Mouse (Mus musculus) left cerebral cortex, adult 11 months (tissue): Measurements from ENCODE around the gene Emx1.

Source experiments
- DNase-seq: peaks from one replicate; pipeline ENCODE4 v3.0.0; 2022; ENCODE audit warnings: low spot score

Gene Emx1

DNA sequence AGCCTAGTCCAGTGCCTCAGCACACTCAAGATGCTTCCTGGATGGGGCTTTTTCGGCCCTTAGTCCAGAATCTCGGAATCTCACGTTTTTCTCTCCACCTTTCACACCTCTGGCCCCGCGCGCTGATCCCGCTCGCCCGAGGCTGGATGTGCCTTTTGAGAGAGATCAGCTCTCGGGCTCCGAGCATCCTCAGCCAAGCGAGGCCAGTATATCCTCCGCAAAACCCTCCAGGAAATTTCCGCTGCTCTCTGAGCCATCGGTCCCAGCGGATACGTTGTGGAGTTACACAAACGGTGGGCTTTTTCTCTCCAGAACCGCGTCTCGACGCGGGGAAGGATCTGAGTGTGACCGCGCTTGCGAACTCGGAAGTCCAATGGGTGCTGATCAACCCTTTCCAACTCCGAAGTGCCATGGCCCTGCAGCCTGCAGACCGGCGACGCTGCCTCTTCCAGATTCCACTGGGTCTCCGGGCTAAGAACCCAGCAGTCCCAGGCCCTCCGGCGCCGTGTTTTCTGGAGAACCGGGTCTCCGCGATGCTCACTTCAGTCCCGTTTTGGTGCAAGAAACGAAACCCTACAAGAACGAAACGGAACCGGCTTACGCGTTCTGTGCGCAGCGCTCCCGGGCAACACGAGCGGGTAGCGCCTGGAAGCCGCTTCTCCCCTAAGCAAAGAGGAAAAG lies 2.8 kb downstream of the Emx1 start:
- DNase-seq = no peak

GRCm38 (mm10) chr6:85190671-85191070 lies 3.4 kb downstream of the Emx1 start:
- no peak for DNase-seq

- DNase-seq = no peak
Measured at GRCm38 (mm10) chr6:85191751-85192440, 4.7 kb downstream of the Emx1 start.

DNA sequence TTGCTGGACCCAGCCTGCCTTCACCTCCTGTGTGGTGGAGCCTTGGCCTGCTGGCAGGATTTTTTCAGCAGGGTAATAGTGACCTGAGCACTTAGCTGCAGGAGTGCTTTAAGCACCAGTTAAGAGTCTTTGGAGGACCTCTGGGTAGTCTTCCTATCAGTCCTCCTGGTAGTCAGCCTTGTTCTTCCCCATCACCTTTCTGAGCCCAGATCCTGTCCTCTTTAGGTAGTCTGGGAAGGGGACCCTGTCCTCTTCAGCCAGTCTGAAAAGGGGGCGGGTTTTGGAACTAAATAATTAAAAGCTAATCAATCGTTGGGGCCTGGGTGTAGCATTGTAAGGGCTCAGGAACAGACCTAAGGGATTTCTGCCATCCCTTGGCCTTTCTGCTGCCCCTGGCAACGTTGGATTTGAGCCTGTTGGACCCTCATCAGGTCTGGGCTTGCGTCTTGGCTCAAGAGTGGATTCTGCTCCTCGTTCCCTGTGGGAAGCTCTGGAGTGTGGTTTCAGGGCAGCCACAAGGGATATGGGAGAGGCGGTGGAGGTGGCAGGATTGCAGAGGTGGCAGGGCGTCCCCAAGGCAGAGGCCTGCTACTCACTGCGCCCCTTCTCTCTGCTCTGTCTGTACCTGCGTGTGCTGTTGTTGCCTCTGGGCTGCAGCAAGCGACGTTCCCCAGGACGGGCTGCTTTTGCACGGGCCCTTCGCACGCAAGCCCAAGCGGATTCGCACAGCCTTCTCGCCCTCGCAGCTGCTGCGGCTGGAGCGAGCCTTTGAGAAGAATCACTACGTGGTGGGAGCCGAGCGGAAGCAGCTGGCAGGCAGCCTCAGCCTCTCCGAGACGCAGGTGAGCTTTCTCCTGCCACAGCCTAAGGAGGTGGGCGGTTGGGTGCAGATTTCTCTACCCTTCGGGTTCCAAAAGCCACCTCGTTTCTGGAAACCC lies 6.4 kb downstream of the Emx1 start:
- no peak for DNase-seq

GRCm38 (mm10) chr6:85197951-85198350 lies 10.7 kb downstream of the Emx1 start:
- no peak for DNase-seq

GRCm38 (mm10) chr6:85206182-85206938 lies 19.1 kb downstream of the Emx1 start:
- DNase-seq = no peak

DNA sequence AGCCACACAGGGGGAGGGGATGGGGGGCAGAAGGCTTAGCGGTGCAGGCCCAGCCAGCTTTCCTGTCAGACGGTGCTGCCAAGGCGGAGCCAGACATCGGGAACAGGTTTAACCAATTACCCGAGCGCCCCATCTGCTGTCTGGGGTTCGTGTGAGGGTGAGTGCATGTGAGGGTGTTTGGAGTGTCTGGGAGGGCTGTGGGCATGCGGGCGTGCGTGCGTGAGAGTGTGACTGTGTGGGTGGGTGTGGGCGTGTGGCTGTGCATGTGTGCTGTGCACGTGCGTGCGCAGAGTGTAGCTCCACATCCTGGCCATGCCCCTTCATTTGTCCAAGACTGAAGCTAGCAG lies 19.7 kb downstream of the Emx1 start:
- DNase-seq = no peak

DNA sequence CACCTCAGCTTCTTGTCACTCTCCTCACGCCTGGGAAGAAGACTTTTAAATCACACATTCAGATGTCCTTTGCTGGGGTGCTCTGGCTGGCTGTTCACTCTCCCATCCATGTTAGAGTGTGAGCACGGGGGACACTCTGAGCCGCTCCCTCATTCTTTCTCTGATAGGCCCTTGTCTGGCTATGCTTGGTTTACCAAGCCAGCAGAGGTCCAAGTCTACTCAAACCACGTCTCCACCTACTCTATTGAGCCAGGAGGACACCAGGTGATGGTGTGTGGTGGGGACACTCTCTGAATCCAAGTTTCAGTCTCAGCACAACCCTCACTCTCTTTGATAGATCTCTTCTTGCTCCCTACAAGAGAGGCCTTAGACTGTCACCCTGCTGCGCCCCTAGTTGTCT lies 20.1 kb downstream of the Emx1 start:
- no peak for DNase-seq

- no peak for DNase-seq
Measured at GRCm38 (mm10) chr6:85209226-85209967, 22.2 kb downstream of the Emx1 start.

DNA sequence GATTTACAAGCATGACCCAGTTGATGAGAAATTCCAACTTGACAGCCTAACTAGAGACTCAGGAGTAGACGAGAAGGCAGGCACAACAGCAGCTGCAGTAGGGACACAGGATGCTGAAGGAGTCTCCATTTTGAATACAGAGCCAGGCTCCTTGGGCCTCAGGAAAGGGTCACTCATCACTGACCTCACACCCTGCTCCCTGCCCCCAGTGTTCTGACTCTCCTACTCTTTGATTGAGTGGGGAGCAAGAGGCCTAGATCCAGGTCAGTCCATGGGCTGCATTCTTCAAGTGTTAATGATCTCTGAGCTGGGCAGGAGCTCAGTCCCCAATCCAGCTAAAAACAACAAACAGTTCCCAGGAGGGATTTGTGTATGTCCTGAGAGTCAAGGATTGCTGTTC lies 23.4 kb downstream of the Emx1 start:
- no peak for DNase-seq

DNA sequence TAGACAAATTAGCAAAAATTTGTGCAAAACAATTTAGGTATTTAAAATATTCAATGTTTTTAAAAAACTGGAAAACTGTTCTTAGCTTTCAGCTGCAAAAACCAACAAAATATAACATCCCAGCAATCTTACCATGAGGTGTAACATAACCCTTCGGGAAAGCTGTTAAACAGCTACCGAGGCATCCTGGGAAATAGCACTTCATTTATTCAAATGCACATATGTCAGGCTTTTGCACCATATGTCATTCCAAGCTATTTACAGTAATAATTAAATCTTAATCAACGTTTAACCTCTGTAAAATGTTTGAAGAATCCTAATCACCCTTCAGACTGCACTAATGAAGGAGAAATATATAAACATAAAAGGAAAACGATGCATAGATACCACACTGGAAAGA lies 31.0 kb downstream of the Emx1 start:
- DNase-seq = peak; percentile 42

DNA sequence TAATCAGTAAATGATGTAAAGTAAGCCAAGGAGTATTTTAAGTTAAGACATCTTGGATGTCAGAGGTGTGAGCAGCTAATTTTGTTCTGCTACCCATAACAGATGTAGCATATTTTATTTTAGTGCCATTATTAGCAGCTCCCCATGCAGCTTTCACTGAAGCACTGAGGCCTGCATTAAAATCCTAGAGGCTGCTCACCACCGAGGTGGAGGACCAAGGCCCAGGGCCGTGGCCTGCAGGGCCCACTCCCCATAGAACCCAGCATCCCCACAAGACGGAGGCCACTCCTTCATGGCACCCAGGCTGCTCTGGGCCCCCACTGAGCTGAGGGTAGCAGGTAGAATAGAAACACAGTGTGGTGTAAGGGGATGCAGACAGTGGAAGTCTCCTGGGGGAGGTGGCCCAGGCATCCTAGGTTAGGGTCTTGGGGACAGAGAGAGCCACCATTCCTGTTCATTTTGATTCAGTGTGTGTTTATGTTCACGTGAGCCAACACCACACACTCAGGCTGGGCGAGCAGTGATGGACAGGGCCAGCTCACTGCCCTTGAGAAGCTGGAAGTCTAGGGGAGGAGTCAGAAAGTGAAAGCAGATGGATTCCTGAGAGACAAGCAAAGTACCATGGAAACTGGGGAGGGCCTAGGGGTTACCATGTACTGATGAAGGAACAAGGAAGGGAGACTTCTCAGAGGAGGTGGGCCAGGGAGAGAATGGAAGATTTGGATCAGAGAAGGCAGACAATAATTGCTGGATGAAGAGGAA lies 31.6 kb downstream of the Emx1 start:
- peak; percentile 40 for DNase-seq

GRCm38 (mm10) chr6:85219706-85220105 lies 32.5 kb downstream of the Emx1 start:
- DNase-seq = no peak

- no peak for DNase-seq
Measured at GRCm38 (mm10) chr6:85220917-85221316, 33.7 kb downstream of the Emx1 start.

GRCm38 (mm10) chr6:85222551-85222950 lies 35.3 kb downstream of the Emx1 start:
- DNase-seq = no peak

DNA sequence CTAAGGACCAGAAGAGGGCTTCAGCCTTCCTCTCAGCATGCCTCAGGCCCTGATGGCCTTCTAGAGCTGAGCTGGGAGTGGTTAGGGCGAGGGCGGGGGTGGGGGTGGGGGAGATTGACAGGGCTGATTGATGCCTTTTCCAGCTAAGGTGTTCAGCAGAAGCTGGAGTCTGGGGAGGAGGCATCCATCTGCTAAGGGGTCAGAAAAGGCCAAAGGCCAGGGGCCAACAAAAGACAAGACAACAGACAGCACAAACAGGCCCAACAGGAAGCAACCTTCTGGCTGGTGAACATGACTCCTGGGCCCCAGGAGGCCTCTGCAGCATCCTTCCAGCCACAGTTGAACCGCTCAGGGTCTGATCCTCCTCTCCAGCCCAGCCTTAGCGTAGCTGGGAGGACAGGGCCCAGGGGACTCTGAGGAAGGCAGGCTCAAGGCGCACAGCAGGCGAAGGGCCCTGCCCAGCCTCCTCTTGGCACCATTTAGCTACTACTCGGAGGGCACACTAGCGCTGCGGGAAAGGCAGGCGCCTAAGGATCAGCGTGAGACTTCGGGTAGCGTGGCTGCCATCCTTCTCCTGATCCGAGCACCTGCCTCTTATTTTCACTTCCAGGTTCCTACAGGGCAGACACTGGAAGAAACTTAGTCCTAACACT lies 36.4 kb downstream of the Emx1 start:
- DNase-seq = no peak

GRCm38 (mm10) chr6:85224442-85224891 lies 37.2 kb downstream of the Emx1 start:
- DNase-seq = no peak

GRCm38 (mm10) chr6:85226570-85226969 lies 39.3 kb downstream of the Emx1 start:
- no peak for DNase-seq

DNA sequence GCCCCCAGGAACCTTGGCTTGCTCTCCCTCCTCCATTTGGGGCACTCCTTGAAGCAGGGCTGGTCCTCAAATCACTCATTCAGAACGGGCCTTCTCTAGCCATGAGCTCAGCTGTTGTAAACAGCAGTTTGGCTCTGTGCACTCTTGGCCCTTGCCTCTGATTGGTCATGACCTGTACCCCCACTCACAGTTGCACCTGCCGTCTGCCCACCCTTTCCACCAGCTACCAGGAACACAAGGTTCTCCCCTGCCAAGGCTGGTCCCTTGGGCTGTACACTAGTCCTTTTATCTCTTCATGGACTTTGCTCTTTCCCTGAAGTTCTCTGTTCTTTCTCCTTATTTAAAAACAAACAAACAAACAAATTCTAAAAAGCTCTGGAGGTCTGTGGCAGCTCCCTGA lies 40.3 kb downstream of the Emx1 start:
- DNase-seq = no peak

DNA sequence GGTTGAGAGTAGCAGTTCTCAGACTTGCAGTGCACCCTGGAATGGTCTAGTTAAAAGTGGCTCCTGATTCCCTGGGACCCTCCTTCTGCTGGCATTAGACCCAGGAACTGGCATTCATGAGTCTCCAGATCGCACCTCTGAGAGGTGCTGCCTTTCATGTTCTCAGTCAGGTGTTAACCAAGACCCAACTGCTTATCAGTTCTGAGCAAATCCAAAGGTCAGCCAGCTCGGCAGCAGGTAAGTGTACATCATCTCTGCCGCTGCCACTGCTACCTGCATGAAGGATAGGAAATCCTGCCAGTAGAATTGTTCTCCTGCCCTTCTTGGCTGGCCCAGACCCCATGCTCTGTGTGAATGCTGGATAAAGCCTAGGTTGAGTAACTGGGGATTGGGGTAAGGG lies 43.5 kb downstream of the Emx1 start:
- DNase-seq = no peak
